Mouse (Mus musculus) MEL (cell line): ENCODE measurements around the gene Gm49369. TPM values are rescaled to one million over a fixed set of nuclear protein-coding genes. Genes with fewer than 3 reads are reported as not detected.
A peak's percentile ranks its signal among the peaks of the same experiment; 100 is the strongest.

Source experiments
- DNase-seq: peaks from one replicate; pipeline ENCODE4 v3.0.0; 2011; ENCODE audit warnings: low read depth, low spot score
- H3K27ac ChIP-seq: 2 replicates; pipeline ENCODE4 v1.5.1; 2012; ENCODE audit warnings: low read depth, mild to moderate bottlenecking, control low read depth, low read length, moderate library complexity; ENCODE audit not compliant: control insufficient read depth
- H3K27me3 ChIP-seq, 2 experiments: fragments of 150-350 bp in 1 of 2; sonication (generic) in 1 of 2; 2 replicates each; pipeline ENCODE4 v1.6.1; 2012; ENCODE audit warnings: low read length in 2 of 2, mild to moderate bottlenecking in 2 of 2, improper control_type of control experiment in 1 of 2, moderate library complexity in 1 of 2; ENCODE audit not compliant: insufficient read depth in 2 of 2, control insufficient read depth in 1 of 2
- H3K36me3 ChIP-seq, 2 experiments: 2 replicates each; pipeline ENCODE4 v1.6.1; 2012 to 2014; ENCODE audit warnings: low read length in 2 of 2, improper control_type of control experiment in 1 of 2, inconsistent platforms in 1 of 2, mild to moderate bottlenecking in 1 of 2; ENCODE audit not compliant: insufficient read depth in 2 of 2, control insufficient read depth in 1 of 2
- H3K4me1 ChIP-seq, 2 experiments: fragments of 150-350 bp in 1 of 2; sonication (generic) in 1 of 2; 2 replicates each; pipeline ENCODE4 v1.6.1; 2012; ENCODE audit warnings: low read length in 2 of 2, improper control_type of control experiment in 1 of 2, mild to moderate bottlenecking in 1 of 2; ENCODE audit not compliant: insufficient read depth in 2 of 2, control insufficient read depth in 1 of 2
- H3K4me3 ChIP-seq, 2 experiments: fragments of 150-350 bp in 1 of 2; sonication (generic) in 1 of 2; 2 replicates each; pipeline ENCODE4 v1.5.1; 2012; ENCODE audit warnings: low read depth in 2 of 2, low read length in 2 of 2, mild to moderate bottlenecking in 2 of 2, moderate library complexity in 2 of 2, control low read depth in 1 of 2, improper control_type of control experiment in 1 of 2; ENCODE audit not compliant: control insufficient read depth in 1 of 2, insufficient read depth in 1 of 2
- H3K79me2 ChIP-seq: 2 replicates; pipeline ENCODE4 v1.6.1; 2012; ENCODE audit warnings: mild to moderate bottlenecking, low read length, moderate library complexity; ENCODE audit not compliant: control insufficient read depth, poor library complexity, insufficient read depth
- H3K9ac ChIP-seq: 2 replicates; pipeline ENCODE4 v1.6.1; 2012; ENCODE audit warnings: low read depth, mild to moderate bottlenecking, control low read depth, low read length, moderate library complexity; ENCODE audit not compliant: control insufficient read depth, poor library complexity, severe bottlenecking
- H3K9me3 ChIP-seq: fragments of 150-350 bp; sonication (generic); replicated peaks from 2 replicates; pipeline ENCODE4 v1.6.1; 2012; ENCODE audit warnings: mild to moderate bottlenecking, low read length, improper control_type of control experiment, moderate library complexity; ENCODE audit not compliant: insufficient read depth
- CHD2 ChIP-seq: IDR thresholded peaks from 2 replicates; pipeline ENCODE4 v1.6.1; 2011; ENCODE audit warnings: low read length, improper control_type of control experiment
- CTCF ChIP-seq, 3 experiments: IDR thresholded peaks in 2 of 3; conservative IDR thresholded peaks in 1 of 3; 2 replicates each; pipeline ENCODE4 v1.5.1; 2011 to 2012; ENCODE audit warnings: low read length in 3 of 3, low read depth in 2 of 3, mild to moderate bottlenecking in 2 of 3, improper control_type of control experiment in 1 of 3, inconsistent platforms in 1 of 3, mixed read lengths in 1 of 3, moderate library complexity in 1 of 3; ENCODE audit not compliant: control insufficient read depth in 1 of 3, insufficient read depth in 1 of 3, poor library complexity in 1 of 3, severe bottlenecking in 1 of 3
- ELF1 ChIP-seq: IDR thresholded peaks from 2 replicates; pipeline ENCODE4 v1.6.1; 2014; ENCODE audit warnings: low read depth, mild to moderate bottlenecking, inconsistent platforms, low read length, improper control_type of control experiment, moderate library complexity
- EP300 ChIP-seq, 2 experiments: IDR thresholded peaks; 2 replicates each; pipeline ENCODE4 v1.6.1; 2011; ENCODE audit warnings: improper control_type of control experiment in 2 of 2, low read length in 2 of 2, low read depth in 1 of 2, mild to moderate bottlenecking in 1 of 2
- GATA1 ChIP-seq: IDR thresholded peaks from 2 replicates; pipeline ENCODE4 v1.6.1; 2011; ENCODE audit warnings: low read depth, low read length, improper control_type of control experiment
- HCFC1 ChIP-seq: IDR thresholded peaks from 2 replicates; pipeline ENCODE4 v1.6.1; 2012; ENCODE audit warnings: low read depth, mild to moderate bottlenecking, inconsistent platforms, low read length, improper control_type of control experiment, moderate library complexity
- JUND ChIP-seq: IDR thresholded peaks from 2 replicates; pipeline ENCODE4 v1.6.1; 2011; ENCODE audit warnings: low read depth, mild to moderate bottlenecking, improper control_type of control experiment, low read length
- KAT2A ChIP-seq: conservative IDR thresholded peaks from 2 replicates; pipeline ENCODE4 v1.6.1; 2012; ENCODE audit warnings: low read depth, low read length, improper control_type of control experiment, inconsistent platforms
- MAFK ChIP-seq: IDR thresholded peaks from 2 replicates; pipeline ENCODE4 v1.6.1; 2011; ENCODE audit warnings: low read depth, mild to moderate bottlenecking, low read length, improper control_type of control experiment, borderline replicate concordance
- MAX ChIP-seq: IDR thresholded peaks from 2 replicates; pipeline ENCODE4 v1.6.1; 2011; ENCODE audit warnings: low read length, improper control_type of control experiment
- MXI1 ChIP-seq: IDR thresholded peaks from 2 replicates; pipeline ENCODE4 v1.6.1; 2011; ENCODE audit warnings: mild to moderate bottlenecking, low read depth, low read length, improper control_type of control experiment
- MYB ChIP-seq: IDR thresholded peaks from 2 replicates; pipeline ENCODE4 v1.6.1; 2011; ENCODE audit warnings: mild to moderate bottlenecking, low read depth, low read length, improper control_type of control experiment
- RAD21 ChIP-seq: IDR thresholded peaks from 2 replicates; pipeline ENCODE4 v1.6.1; 2011; ENCODE audit warnings: mild to moderate bottlenecking, low read depth, low read length, improper control_type of control experiment
- RCOR1 ChIP-seq: IDR thresholded peaks from 2 replicates; pipeline ENCODE4 v1.6.1; 2012; ENCODE audit warnings: low read depth, mild to moderate bottlenecking, inconsistent platforms, low read length, improper control_type of control experiment
- SIN3A ChIP-seq: IDR thresholded peaks from 2 replicates; pipeline ENCODE4 v1.6.1; 2012; ENCODE audit warnings: low read length, improper control_type of control experiment, inconsistent platforms
- TAL1 ChIP-seq: IDR thresholded peaks from 2 replicates; pipeline ENCODE4 v1.6.1; 2012; ENCODE audit warnings: mild to moderate bottlenecking, inconsistent platforms, low read length, moderate library complexity, mixed read lengths
- TBP ChIP-seq: IDR thresholded peaks from 2 replicates; pipeline ENCODE4 v1.8.0; 2011; ENCODE audit warnings: low read depth, low read length, improper control_type of control experiment
- TCF12 ChIP-seq: IDR thresholded peaks from 2 replicates; pipeline ENCODE4 v1.6.1; 2014; ENCODE audit warnings: low read depth, mild to moderate bottlenecking, inconsistent platforms, low read length, improper control_type of control experiment, moderate library complexity
- USF2 ChIP-seq, 2 experiments: IDR thresholded peaks; 2 replicates each; pipeline ENCODE4 v1.6.1; 2011 to 2012; ENCODE audit warnings: improper control_type of control experiment in 2 of 2, low read length in 2 of 2, borderline replicate concordance in 1 of 2, inconsistent platforms in 1 of 2, low read depth in 1 of 2, mild to moderate bottlenecking in 1 of 2; ENCODE audit not compliant: insufficient read depth in 1 of 2
- polyA plus RNA-seq, 2 experiments: library from polyadenylated mRNA; stranded (reverse) in 1 of 2; unstranded in 1 of 2; fragments of >175 nt in 1 of 2; fragments of >200 nt in 1 of 2; gene quantifications; 2 replicates each; pipeline versions ENCODE4 v1.2.1 to v1.2.4; 2012; ENCODE audit warnings: low replicate concordance in 2 of 2, low read depth in 1 of 2; ENCODE audit not compliant: insufficient read length in 2 of 2, insufficient read depth in 1 of 2, missing spikeins in 1 of 2
- total RNA-seq: library from RNA; depleted of rRNA; stranded (reverse); fragments of 300-350 nt; gene quantifications from 2 replicates; pipeline ENCODE4 v1.2.3, GENCODE M21; 2012

Gene Gm49369
- total and polyA plus RNA-seq, 3 experiments = 3.2 to 15.2 TPM; not detected in 1

DNA sequence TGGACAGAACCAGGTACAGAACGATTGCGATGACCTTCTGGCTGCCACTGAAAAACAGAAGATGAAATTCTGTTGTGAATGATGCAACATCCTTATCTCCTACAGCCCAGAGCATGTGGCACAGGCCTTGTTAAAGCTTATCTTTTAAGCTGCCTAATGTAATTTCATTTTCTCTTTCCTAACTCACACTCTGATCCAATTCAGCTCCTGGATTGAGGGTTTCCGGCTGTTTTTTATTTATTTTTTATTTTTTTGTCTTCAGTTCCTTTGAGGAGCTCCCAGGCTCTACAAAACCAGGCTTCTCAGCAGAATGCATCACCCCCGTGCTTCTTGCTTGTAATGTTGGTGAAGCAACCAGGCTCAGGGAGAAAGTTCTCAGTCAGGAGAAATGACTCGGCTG lies 37.4 kb upstream of the Gm49369 start (continued):
- TF ChIP-seq MAX (peak; percentile 91), RCOR1 (peak; percentile 87)

DNA sequence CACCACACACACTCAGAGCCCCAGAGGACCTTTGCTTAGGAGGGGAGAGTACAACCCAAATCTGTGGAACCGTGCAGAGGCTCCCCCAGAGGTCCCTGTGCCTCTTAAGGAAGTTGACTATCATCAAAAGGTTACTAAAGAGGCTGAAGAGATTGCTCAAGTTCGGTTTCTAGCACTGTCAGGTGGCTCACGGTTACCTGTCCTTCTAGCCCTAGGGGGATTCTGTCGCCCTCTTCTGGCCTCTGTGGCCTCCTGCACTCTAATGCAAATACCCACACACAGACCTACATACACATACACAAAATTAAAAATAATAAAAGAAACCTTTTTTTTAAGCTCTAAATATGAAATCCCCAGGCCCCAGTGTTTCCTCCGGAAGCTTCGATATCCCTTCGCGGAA lies 36.2 kb upstream of the Gm49369 start:
- Histone ChIP-seq H3K4me3 (no peak overlapping the region), H3K4me1 (peaks cover 14 to 21% of the 10 kb centered on the region in 2 experiments), H3K36me3 (peaks cover 0 to 15% of the 10 kb centered on the region in 2 experiments; a peak in 2 of 4 replicates), H3K27ac (peak overlapping the region; percentile 94; the same call in 1 of the 2 replicates), H3K79me2 (no peaks in the 10 kb centered on the region), H3K9me3 (no peaks in the 10 kb centered on the region), H3K9ac (no peak overlapping the region), H3K27me3 (no peaks in the 10 kb centered on the region)
- DNase-seq = no peak
- TF ChIP-seq CTCF (IDR thresholded peaks at IDR 0.05 in 2 of 3, conservative IDR thresholded peaks at IDR 0.05 in 1 of 3; ENCODE audit: control insufficient read depth in 1 of 3, insufficient read depth in 1 of 3, low read depth in 2 of 3, low read length in 3 of 3, poor library complexity in 1 of 3, severe bottlenecking in 1 of 3) (peak; percentile 14 to 37 (median 15); a peak in 3 of 6 replicates), HCFC1 (no peak), KAT2A (no peak)

DNA sequence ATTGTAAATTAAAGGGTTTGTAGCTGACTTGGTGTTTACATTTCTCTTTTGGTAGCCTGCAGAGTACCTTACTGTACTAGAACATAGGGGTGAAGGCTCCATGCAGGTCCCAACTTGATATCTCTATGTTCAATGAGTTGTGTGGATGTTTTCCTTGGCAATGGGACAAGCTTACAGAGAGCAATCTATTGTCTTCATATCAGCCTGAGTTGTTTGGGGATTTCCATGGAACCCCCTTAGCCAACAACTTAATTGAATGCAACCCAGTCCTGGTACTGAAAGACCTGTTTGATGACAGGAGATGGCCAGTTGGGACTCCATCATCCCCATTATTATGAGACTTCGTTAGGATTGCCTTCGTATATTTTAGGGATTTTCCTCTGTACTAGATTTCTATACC lies 35.6 kb upstream of the Gm49369 start:
- Histone ChIP-seq H3K9me3 (no peaks in the 10 kb centered on the region), H3K4me1 (peaks cover 14 to 27% of the 10 kb centered on the region in 2 experiments), H3K36me3 (peaks cover 0 to 17% of the 10 kb centered on the region in 2 experiments; a peak in 2 of 4 replicates), H3K9ac (no peak overlapping the region), H3K79me2 (no peaks in the 10 kb centered on the region), H3K27me3 (no peaks in the 10 kb centered on the region), H3K4me3 (no peak overlapping the region), H3K27ac (no peak overlapping the region; the same call in 1 of the 2 replicates)
- DNase-seq = peak; percentile 50
- TF ChIP-seq TBP (no peak), CHD2 (no peak), RAD21 (no peak), TCF12 (no peak), KAT2A (no peak), RCOR1 (no peak), MXI1 (no peak), TAL1 (peak; percentile 30), JUND (no peak), EP300 (IDR thresholded peaks at IDR 0.05; ENCODE audit: low read depth in 1 of 2, low read length in 2 of 2) (peak in 1 of 2 experiments; percentile 16; a peak in 2 of 4 replicates), MYB (no peak), USF2 (IDR thresholded peaks at IDR 0.05; ENCODE audit: borderline replicate concordance in 1 of 2, insufficient read depth in 1 of 2, low read depth in 1 of 2, low read length in 2 of 2) (no peak), CTCF (IDR thresholded peaks at IDR 0.05 in 2 of 3, conservative IDR thresholded peaks at IDR 0.05 in 1 of 3; ENCODE audit: control insufficient read depth in 1 of 3, insufficient read depth in 1 of 3, low read depth in 2 of 3, low read length in 3 of 3, poor library complexity in 1 of 3, severe bottlenecking in 1 of 3) (no peak), GATA1 (no peak), MAFK (no peak), SIN3A (no peak), ELF1 (no peak)
